Mouse (Mus musculus) intestine, embryonic 14.5 days (tissue): ENCODE measurements around the gene Tes. TPM values are rescaled to one million over a fixed set of nuclear protein-coding genes. Genes with fewer than 3 reads are reported as not detected.
A peak's percentile ranks its signal among the peaks of the same experiment; 100 is the strongest.

Source experiments
- ATAC-seq: fragments of 200-750 bp; cut with Nextera tagmentation; replicated peaks from 2 replicates; pipeline ENCODE4 v1.8.0; 2017; ENCODE audit warnings: low read depth, moderate number of reproducible peaks, moderate TSS enrichment, moderate library complexity; ENCODE audit not compliant: low FRiP score, low TSS enrichment
- DNase-seq: peaks from one replicate; pipeline ENCODE4 v3.0.0-alpha.2; 2018; ENCODE audit warnings: low spot score
- H3K27ac ChIP-seq: fragments of 300-500 bp; sonication (generic); 2 replicates; pipeline ENCODE4 v1.5.1; 2014; ENCODE audit warnings: low read depth, mild to moderate bottlenecking, control low read depth
- H3K27me3 ChIP-seq: fragments of 300-500 bp; sonication (generic); replicated peaks from 2 replicates; pipeline ENCODE4 v1.6.1; 2014; ENCODE audit warnings: low read length, control low read depth; ENCODE audit not compliant: control insufficient read depth, insufficient read depth
- H3K36me3 ChIP-seq: fragments of 300-500 bp; sonication (generic); 2 replicates; pipeline ENCODE4 v1.6.1; 2014; ENCODE audit warnings: low read length, control low read depth; ENCODE audit not compliant: control insufficient read depth, insufficient read depth
- H3K4me1 ChIP-seq: fragments of 300-500 bp; sonication (generic); replicated peaks from 2 replicates; pipeline ENCODE4 v1.6.1; 2014; ENCODE audit warnings: low read length, control low read depth, mixed read lengths; ENCODE audit not compliant: control insufficient read depth, insufficient read depth
- H3K4me2 ChIP-seq: fragments of 300-500 bp; sonication (generic); 2 replicates; pipeline ENCODE4 v1.6.1; 2014; ENCODE audit warnings: low read length
- H3K4me3 ChIP-seq: fragments of 300-500 bp; sonication (generic); 2 replicates; pipeline ENCODE4 v1.5.1; 2014; ENCODE audit warnings: low read depth, low read length, control low read depth, mixed read lengths
- H3K9ac ChIP-seq: fragments of 300-500 bp; sonication (generic); 2 replicates; pipeline ENCODE4 v1.6.1; 2014; ENCODE audit warnings: mild to moderate bottlenecking, low read length
- H3K9me3 ChIP-seq: fragments of 300-500 bp; sonication (generic); 2 replicates; pipeline ENCODE4 v1.6.1; 2016; ENCODE audit warnings: low read length, control low read depth; ENCODE audit not compliant: control insufficient read depth
- WGBS: fragments of 180-500 bp; shearing (Covaris S2); extraction: QIAGEN DNeasy Blood & Tissue Kit; methylation state at CpG from one replicate; pipeline ENCODE4 v1.1.7; 2014; 5-methylcytosine and 5-hydroxymethylcytosine counted together
- polyA plus RNA-seq: library from polyadenylated mRNA; unstranded; fragments of >200 nt; fragmentation: Nextera tagmentation; extraction: Ambion mirVana; gene quantifications from 2 replicates; pipeline ENCODE4 v1.2.1, GENCODE M21; 2014

Tes gene
- polyA plus RNA-seq, 1 experiment from 2014 or later = 114 TPM

GRCm38 (mm10) chr6:17110564-17111100 is 45.7 kb downstream of the Tes start:
- Histone ChIP-seq H3K4me1 (no peaks in the 10 kb centered on the region; the same call in 1 of the 2 replicates), H3K36me3 (no peaks in the 10 kb centered on the region), H3K27ac (no peak overlapping the region), H3K9me3 (no peaks in the 10 kb centered on the region), H3K4me2 (no peak overlapping the region), H3K27me3 (no peaks in the 10 kb centered on the region), H3K4me3 (no peak overlapping the region), H3K9ac (no peak overlapping the region)
- WGBS = 75% methylated on average over 6 of the region's 6 CpGs
- no peak for DNase-seq
- ATAC-seq = no peak

- ATAC-seq (no peak), DNase-seq (no peak)
- Histone ChIP-seq H3K9ac (no peak overlapping the region), H3K4me1 (no peaks in the 10 kb centered on the region; the same call in 1 of the 2 replicates), H3K4me2 (no peak overlapping the region), H3K36me3 (no peaks in the 10 kb centered on the region), H3K4me3 (no peak overlapping the region), H3K9me3 (no peaks in the 10 kb centered on the region), H3K27ac (no peak overlapping the region), H3K27me3 (no peaks in the 10 kb centered on the region)
- WGBS = 100% methylated on average over 1 of the region's 1 CpGs
Measured at GRCm38 (mm10) chr6:17112081-17112480, 47.1 kb downstream of the Tes start.

- Histone ChIP-seq H3K4me1 (no peaks in the 10 kb centered on the region; the same call in 1 of the 2 replicates), H3K4me3 (no peak overlapping the region), H3K9me3 (no peaks in the 10 kb centered on the region), H3K9ac (no peak overlapping the region), H3K27me3 (no peaks in the 10 kb centered on the region), H3K4me2 (no peak overlapping the region), H3K27ac (no peak overlapping the region), H3K36me3 (no peaks in the 10 kb centered on the region)
- WGBS = 92% methylated on average over 2 of the region's 2 CpGs
- DNase-seq (no peak), ATAC-seq (no peak)
Measured at GRCm38 (mm10) chr6:17112990-17113389, 48.0 kb downstream of the Tes start.

- no peak for DNase-seq
- no peak overlapping the region for H3K9ac ChIP-seq
- no peak for ATAC-seq
Measured at GRCm38 (mm10) chr6:17114588-17114987, 49.6 kb downstream of the Tes start.

DNA sequence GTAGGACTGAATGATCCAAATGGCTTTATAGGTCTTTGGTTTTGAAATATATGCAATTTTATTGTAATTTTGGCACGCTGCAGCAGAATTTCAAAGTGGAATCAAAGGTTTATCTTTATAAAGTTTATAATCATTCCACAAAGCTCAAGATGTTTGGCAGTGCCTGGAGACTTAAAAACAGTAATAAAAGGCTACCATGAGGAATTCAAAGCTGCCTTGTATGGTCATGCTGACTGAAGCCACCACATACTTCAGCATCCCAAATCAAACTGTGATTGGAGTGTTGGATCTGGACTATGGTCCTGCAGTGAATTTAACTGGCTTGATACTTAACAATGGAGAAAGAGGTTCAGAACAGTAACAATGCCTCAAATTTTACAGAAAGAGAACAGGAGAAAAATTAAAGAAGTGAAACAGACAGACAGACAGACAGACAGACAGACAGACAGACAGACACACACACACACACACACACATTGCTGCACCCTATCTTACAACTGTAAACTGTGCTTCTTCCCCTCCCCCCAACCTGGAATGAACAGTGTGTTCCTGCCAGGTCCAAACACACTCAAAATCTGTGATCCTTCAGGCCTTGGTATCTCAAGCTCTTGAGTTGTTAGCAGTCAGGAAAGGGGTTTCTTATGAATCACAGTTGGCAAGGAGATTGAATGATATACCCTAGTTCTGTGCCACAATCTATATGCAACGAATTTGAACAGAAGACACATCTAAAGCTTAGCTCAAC is 50.3 kb downstream of the Tes start:
- DNase-seq = no peak
- Histone ChIP-seq H3K9ac (no peak overlapping the region), H3K4me3 (no peak overlapping the region), H3K9me3 (no peaks in the 10 kb centered on the region), H3K4me1 (no peaks in the 10 kb centered on the region; the same call in 1 of the 2 replicates), H3K36me3 (no peaks in the 10 kb centered on the region), H3K4me2 (no peak overlapping the region), H3K27me3 (no peaks in the 10 kb centered on the region), H3K27ac (peak overlapping the region; percentile 57; the same call in 1 of the 2 replicates)
- WGBS = 62% methylated on average over 2 of the region's 2 CpGs
- ATAC-seq = no peak

More at GRCm38 (mm10) chr6:17114588-17114987, 49.6 kb downstream of the Tes start:
- H3K27ac ChIP-seq = 0 out of 2 replicates have a peak overlapping the region, but pooled peaks have one; percentile 57
- H3K4me2 ChIP-seq = no peak overlapping the region
- no peaks in the 10 kb centered on the region for H3K36me3 ChIP-seq
- WGBS = 63% methylated on average over 5 of the region's 5 CpGs
- no peaks in the 10 kb centered on the region for H3K9me3 ChIP-seq
- H3K4me1 ChIP-seq = no peaks in the 10 kb centered on the region; the same call in 1 of the 2 replicates
- no peak overlapping the region for H3K4me3 ChIP-seq
- H3K27me3 ChIP-seq = no peaks in the 10 kb centered on the region

GRCm38 (mm10) chr6:17119521-17120232 is 54.7 kb downstream of the Tes start:
- ATAC-seq = no peak
- DNase-seq = no peak
- no peaks in the 10 kb centered on the region for H3K27me3 ChIP-seq
- no peak overlapping the region for H3K4me3 ChIP-seq
- H3K4me1 ChIP-seq = no peaks in the 10 kb centered on the region; the same call in 1 of the 2 replicates
- 69% methylated on average over 7 of the region's 7 CpGs for WGBS
- no peak overlapping the region for H3K27ac ChIP-seq
- H3K9ac ChIP-seq = no peak overlapping the region
- no peak overlapping the region for H3K4me2 ChIP-seq
- H3K36me3 ChIP-seq = no peaks in the 10 kb centered on the region
- no peaks in the 10 kb centered on the region for H3K9me3 ChIP-seq

DNA sequence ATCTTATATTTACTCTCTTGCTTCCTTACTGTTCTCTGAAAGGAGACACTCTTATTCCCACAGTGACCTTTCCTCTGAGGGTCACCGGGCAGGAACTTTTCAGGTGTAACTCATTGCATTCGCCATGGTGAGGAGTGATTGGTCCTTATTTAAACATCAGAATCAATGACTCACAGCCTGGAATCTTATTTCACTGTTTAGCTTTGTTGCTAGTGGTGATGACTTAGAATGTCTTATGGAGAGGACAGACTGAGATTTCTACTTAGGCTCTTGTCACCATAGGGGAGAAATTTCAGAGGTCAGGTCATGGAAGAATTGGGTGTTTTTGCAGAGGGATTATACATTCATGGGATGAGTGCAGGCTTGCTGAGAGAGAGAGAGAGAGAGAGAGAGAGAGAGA is 75.1 kb downstream of the Tes start:
- 77% methylated on average over 2 of the region's 2 CpGs for WGBS
- Histone ChIP-seq H3K9me3 (no peaks in the 10 kb centered on the region), H3K4me3 (no peak overlapping the region), H3K27ac (no peak overlapping the region), H3K9ac (no peak overlapping the region), H3K36me3 (no peaks in the 10 kb centered on the region), H3K4me2 (no peak overlapping the region), H3K27me3 (no peaks in the 10 kb centered on the region), H3K4me1 (no peaks in the 10 kb centered on the region)
- no peak for DNase-seq
- ATAC-seq = no peak

- Histone ChIP-seq H3K27me3 (no peaks in the 10 kb centered on the region), H3K27ac (no peak overlapping the region), H3K36me3 (no peaks in the 10 kb centered on the region), H3K4me1 (no peaks in the 10 kb centered on the region), H3K4me3 (no peak overlapping the region), H3K4me2 (no peak overlapping the region), H3K9ac (no peak overlapping the region), H3K9me3 (no peaks in the 10 kb centered on the region)
- 55% methylated on average over 4 of the region's 4 CpGs for WGBS
- no peak for ATAC-seq
- no peak for DNase-seq
Measured at GRCm38 (mm10) chr6:17142577-17143359, 77.8 kb downstream of the Tes start.
